Mouse (Mus musculus): ENCODE measurements around the gene Gart. TPM values are rescaled to one million over a fixed set of nuclear protein-coding genes. Genes with fewer than 3 reads are reported as not detected.

The Gart gene
- polyA plus RNA-seq, 1 experiment from 2014 or later = 113 TPM

- Histone ChIP-seq H3K4me1 (ENCODE audit: control insufficient read depth, insufficient read depth, low read length) (no peaks in the 10 kb centered on the region), H3K27me3 (ENCODE audit: control insufficient read depth, insufficient read depth, low read length) (no peaks in the 10 kb centered on the region), H3K4me2 (ENCODE audit: low read depth, low read length) (no peak overlapping the region), H3K27ac (replicated peaks; ENCODE audit: low read depth, low read length) (no peak overlapping the region), H3K36me3 (replicated peaks; ENCODE audit: control insufficient read depth, insufficient read depth, low read depth, low read length) (no peaks in the 10 kb centered on the region; the same call in 1 of the 2 replicates), H3K9ac (replicated peaks; ENCODE audit: low read length) (no peak overlapping the region), H3K9me3 (replicated peaks; ENCODE audit: control insufficient read depth, low read length) (no peaks in the 10 kb centered on the region), H3K4me3 (ENCODE audit: low read depth, low read length) (no peak overlapping the region)
- ATAC-seq (replicated peaks; ENCODE audit: insufficient number of reproducible peaks, low FRiP score, low TSS enrichment, low read depth) (no peak), DNase-seq (ENCODE audit: low spot score) (no peak)
- 89% methylated on average over 5 of the region's 5 CpGs for WGBS
Observed at GRCm38 (mm10) chr16:91685526-91685925, 38.8 kb upstream of the Gart start.

- ATAC-seq (replicated peaks; ENCODE audit: insufficient number of reproducible peaks, low FRiP score, low TSS enrichment, low read depth) = no peak
- Histone ChIP-seq H3K27ac (replicated peaks; ENCODE audit: low read depth, low read length) (no peak overlapping the region), H3K9ac (replicated peaks; ENCODE audit: low read length) (no peak overlapping the region), H3K4me2 (ENCODE audit: low read depth, low read length) (no peak overlapping the region), H3K9me3 (replicated peaks; ENCODE audit: control insufficient read depth, low read length) (no peaks in the 10 kb centered on the region), H3K36me3 (replicated peaks; ENCODE audit: control insufficient read depth, insufficient read depth, low read depth, low read length) (peaks cover 15% of the 10 kb centered on the region), H3K4me1 (ENCODE audit: control insufficient read depth, insufficient read depth, low read length) (no peaks in the 10 kb centered on the region), H3K4me3 (ENCODE audit: low read depth, low read length) (no peak overlapping the region), H3K27me3 (ENCODE audit: control insufficient read depth, insufficient read depth, low read length) (no peaks in the 10 kb centered on the region)
- DNase-seq (ENCODE audit: low spot score) = no peak
- WGBS = 80% methylated on average over 5 of the region's 5 CpGs
Observed at GRCm38 (mm10) chr16:91680656-91681055, 33.9 kb upstream of the Gart start.

- peaks cover 15% of the 10 kb centered on the region for H3K36me3 ChIP-seq (replicated peaks; ENCODE audit: control insufficient read depth, insufficient read depth, low read depth, low read length)
- no peak overlapping the region for H3K27ac ChIP-seq (replicated peaks; ENCODE audit: low read depth, low read length)
- 91% methylated on average over 5 of the region's 5 CpGs for WGBS
- no peaks in the 10 kb centered on the region for H3K4me1 ChIP-seq (ENCODE audit: control insufficient read depth, insufficient read depth, low read length)
- ATAC-seq (replicated peaks; ENCODE audit: insufficient number of reproducible peaks, low FRiP score, low TSS enrichment, low read depth) = no peak
- H3K27me3 ChIP-seq (ENCODE audit: control insufficient read depth, insufficient read depth, low read length) = no peaks in the 10 kb centered on the region
- DNase-seq (ENCODE audit: low spot score) = no peak
- no peak overlapping the region for H3K4me3 ChIP-seq (ENCODE audit: low read depth, low read length)
- no peaks in the 10 kb centered on the region for H3K9me3 ChIP-seq (replicated peaks; ENCODE audit: control insufficient read depth, low read length)
- no peak overlapping the region for H3K9ac ChIP-seq (replicated peaks; ENCODE audit: low read length)
- no peak overlapping the region for H3K4me2 ChIP-seq (ENCODE audit: low read depth, low read length)
Observed at GRCm38 (mm10) chr16:91678147-91678911, 31.6 kb upstream of the Gart start.

GRCm38 (mm10) chr16:91674500-91674899, 27.7 kb upstream of the Gart start:
- Histone ChIP-seq H3K27ac (replicated peaks; ENCODE audit: low read depth, low read length) (no peak overlapping the region), H3K9me3 (replicated peaks; ENCODE audit: control insufficient read depth, low read length) (no peaks in the 10 kb centered on the region), H3K4me1 (ENCODE audit: control insufficient read depth, insufficient read depth, low read length) (no peaks in the 10 kb centered on the region), H3K4me3 (ENCODE audit: low read depth, low read length) (no peak overlapping the region), H3K36me3 (replicated peaks; ENCODE audit: control insufficient read depth, insufficient read depth, low read depth, low read length) (peaks cover 26% of the 10 kb centered on the region), H3K4me2 (ENCODE audit: low read depth, low read length) (no peak overlapping the region), H3K9ac (replicated peaks; ENCODE audit: low read length) (no peak overlapping the region), H3K27me3 (ENCODE audit: control insufficient read depth, insufficient read depth, low read length) (no peaks in the 10 kb centered on the region)
- DNase-seq (ENCODE audit: low spot score) (no peak), ATAC-seq (replicated peaks; ENCODE audit: insufficient number of reproducible peaks, low FRiP score, low TSS enrichment, low read depth) (no peak)
- 84% methylated on average over 4 of the region's 4 CpGs for WGBS

GRCm38 (mm10) chr16:91663795-91664194, 17.0 kb upstream of the Gart start:
- Histone ChIP-seq H3K9me3 (replicated peaks; ENCODE audit: control insufficient read depth, low read length) (no peaks in the 10 kb centered on the region), H3K4me3 (ENCODE audit: low read depth, low read length) (no peak overlapping the region), H3K27me3 (ENCODE audit: control insufficient read depth, insufficient read depth, low read length) (no peaks in the 10 kb centered on the region), H3K4me1 (ENCODE audit: control insufficient read depth, insufficient read depth, low read length) (no peaks in the 10 kb centered on the region), H3K36me3 (replicated peaks; ENCODE audit: control insufficient read depth, insufficient read depth, low read depth, low read length) (peaks cover 32% of the 10 kb centered on the region), H3K4me2 (ENCODE audit: low read depth, low read length) (no peak overlapping the region), H3K9ac (replicated peaks; ENCODE audit: low read length) (no peak overlapping the region), H3K27ac (replicated peaks; ENCODE audit: low read depth, low read length) (no peak overlapping the region)
- 94% methylated on average over 3 of the region's 3 CpGs for WGBS
- no peak for ATAC-seq (replicated peaks; ENCODE audit: insufficient number of reproducible peaks, low FRiP score, low TSS enrichment, low read depth)
- no peak for DNase-seq (ENCODE audit: low spot score)

- no peak overlapping the region for H3K27ac ChIP-seq (replicated peaks; ENCODE audit: low read depth, low read length)
- H3K36me3 ChIP-seq (replicated peaks; ENCODE audit: control insufficient read depth, insufficient read depth, low read depth, low read length) = peaks cover 47% of the 10 kb centered on the region
- no peaks in the 10 kb centered on the region for H3K27me3 ChIP-seq (ENCODE audit: control insufficient read depth, insufficient read depth, low read length)
- no peaks in the 10 kb centered on the region for H3K4me1 ChIP-seq (ENCODE audit: control insufficient read depth, insufficient read depth, low read length)
- H3K4me3 ChIP-seq (ENCODE audit: low read depth, low read length) = no peak overlapping the region
- 96% methylated on average over 16 of the region's 16 CpGs for WGBS
- H3K9ac ChIP-seq (replicated peaks; ENCODE audit: low read length) = no peak overlapping the region
- H3K4me2 ChIP-seq (ENCODE audit: low read depth, low read length) = no peak overlapping the region
- DNase-seq (ENCODE audit: low spot score) = no peak
- ATAC-seq (replicated peaks; ENCODE audit: insufficient number of reproducible peaks, low FRiP score, low TSS enrichment, low read depth) = no peak
- no peaks in the 10 kb centered on the region for H3K9me3 ChIP-seq (replicated peaks; ENCODE audit: control insufficient read depth, low read length)
Observed at GRCm38 (mm10) chr16:91662336-91662735, 15.6 kb upstream of the Gart start.

- Histone ChIP-seq H3K4me3 (ENCODE audit: low read depth, low read length) (no peak overlapping the region), H3K9me3 (replicated peaks; ENCODE audit: control insufficient read depth, low read length) (no peaks in the 10 kb centered on the region), H3K4me2 (ENCODE audit: low read depth, low read length) (no peak overlapping the region), H3K36me3 (replicated peaks; ENCODE audit: control insufficient read depth, insufficient read depth, low read depth, low read length) (peaks cover 55% of the 10 kb centered on the region), H3K27me3 (ENCODE audit: control insufficient read depth, insufficient read depth, low read length) (no peaks in the 10 kb centered on the region), H3K4me1 (ENCODE audit: control insufficient read depth, insufficient read depth, low read length) (no peaks in the 10 kb centered on the region), H3K27ac (replicated peaks; ENCODE audit: low read depth, low read length) (no peak overlapping the region), H3K9ac (replicated peaks; ENCODE audit: low read length) (no peak overlapping the region)
- DNase-seq (ENCODE audit: low spot score) = no peak
- WGBS = 76% methylated on average over 1 of the region's 1 CpGs
- ATAC-seq (replicated peaks; ENCODE audit: insufficient number of reproducible peaks, low FRiP score, low TSS enrichment, low read depth) = no peak
Observed at GRCm38 (mm10) chr16:91661397-91661796, 14.6 kb upstream of the Gart start.

GRCm38 (mm10) chr16:91659798-91660197, 13.0 kb upstream of the Gart start:
- no peak overlapping the region for H3K4me3 ChIP-seq (ENCODE audit: low read depth, low read length)
- H3K9ac ChIP-seq (replicated peaks; ENCODE audit: low read length) = no peak overlapping the region
- DNase-seq (ENCODE audit: low spot score) = no peak
- H3K27me3 ChIP-seq (ENCODE audit: control insufficient read depth, insufficient read depth, low read length) = no peaks in the 10 kb centered on the region
- peaks cover 62% of the 10 kb centered on the region for H3K36me3 ChIP-seq (replicated peaks; ENCODE audit: control insufficient read depth, insufficient read depth, low read depth, low read length)
- WGBS = 96% methylated on average over 20 of the region's 20 CpGs
- no peak for ATAC-seq (replicated peaks; ENCODE audit: insufficient number of reproducible peaks, low FRiP score, low TSS enrichment, low read depth)
- H3K9me3 ChIP-seq (replicated peaks; ENCODE audit: control insufficient read depth, low read length) = no peaks in the 10 kb centered on the region
- H3K27ac ChIP-seq (replicated peaks; ENCODE audit: low read depth, low read length) = no peak overlapping the region
- no peaks in the 10 kb centered on the region for H3K4me1 ChIP-seq (ENCODE audit: control insufficient read depth, insufficient read depth, low read length)
- no peak overlapping the region for H3K4me2 ChIP-seq (ENCODE audit: low read depth, low read length)
